Mouse (Mus musculus): ENCODE measurements at regions not wholly inside any gene's neighbourhood (a gene's known extent, or its start where the extent isn't known, plus 50 kb on each side); places are given as distances from the start of the nearest gene placed in this dataset.
"Not testable (repeated sequence)": the region's sequence is repeated elsewhere in the genome, so short reads cannot be mapped to it uniquely, and the experiment has no call there.

- Histone ChIP-seq H3K36me3 (ENCODE audit: control insufficient read depth, insufficient read depth, low read length) (no peaks in the 10 kb centered on the region), H3K27ac (replicated peaks; ENCODE audit: low read depth, low read length) (no peak overlapping the region), H3K27me3 (replicated peaks; ENCODE audit: control insufficient read depth, insufficient read depth, low read length) (no peaks in the 10 kb centered on the region), H3K4me1 (ENCODE audit: control insufficient read depth, insufficient read depth, low read length) (no peaks in the 10 kb centered on the region), H3K9me3 (ENCODE audit: control insufficient read depth, low read length) (no peaks in the 10 kb centered on the region), H3K9ac (ENCODE audit: low read depth, low read length) (no peak overlapping the region), H3K4me2 (ENCODE audit: low read depth, low read length) (no peak overlapping the region), H3K4me3 (ENCODE audit: low read depth, low read length) (no peak overlapping the region)
- ATAC-seq (ENCODE audit: low read depth) = no peak
- WGBS = 54% methylated on average over 1 of the region's 1 CpGs
- DNase-seq (ENCODE audit: low spot score) = no peak
Measured at GRCm38 (mm10) chr1:161663351-161663750, 124.9 kb downstream of the Fasl start.

- Histone ChIP-seq H3K4me3 (ENCODE audit: low read depth, low read length) (no peak overlapping the region), H3K36me3 (ENCODE audit: control insufficient read depth, insufficient read depth, low read length) (no peaks in the 10 kb centered on the region), H3K9me3 (ENCODE audit: control insufficient read depth, low read length) (no peaks in the 10 kb centered on the region), H3K27me3 (replicated peaks; ENCODE audit: control insufficient read depth, insufficient read depth, low read length) (no peaks in the 10 kb centered on the region), H3K4me2 (ENCODE audit: low read depth, low read length) (no peak overlapping the region), H3K9ac (ENCODE audit: low read depth, low read length) (no peak overlapping the region), H3K27ac (replicated peaks; ENCODE audit: low read depth, low read length) (no peak overlapping the region), H3K4me1 (ENCODE audit: control insufficient read depth, insufficient read depth, low read length) (no peaks in the 10 kb centered on the region)
- WGBS = 86% methylated on average over 2 of the region's 2 CpGs
- no peak for ATAC-seq (ENCODE audit: low read depth)
- no peak for DNase-seq (ENCODE audit: low spot score)
Measured at GRCm38 (mm10) chr1:161662241-161662640, 126.1 kb downstream of the Fasl start.

- ATAC-seq (ENCODE audit: low read depth) (no peak), DNase-seq (ENCODE audit: low spot score) (no peak)
- no peak overlapping the region for H3K9ac ChIP-seq (ENCODE audit: low read depth, low read length)
- no peaks in the 10 kb centered on the region for H3K9me3 ChIP-seq (ENCODE audit: control insufficient read depth, low read length)
- no peaks in the 10 kb centered on the region for H3K27me3 ChIP-seq (replicated peaks; ENCODE audit: control insufficient read depth, insufficient read depth, low read length)
- no peaks in the 10 kb centered on the region for H3K36me3 ChIP-seq (ENCODE audit: control insufficient read depth, insufficient read depth, low read length)
- no peak overlapping the region for H3K4me3 ChIP-seq (ENCODE audit: low read depth, low read length)
- 81% methylated on average over 1 of the region's 1 CpGs for WGBS
- H3K4me1 ChIP-seq (ENCODE audit: control insufficient read depth, insufficient read depth, low read length) = no peaks in the 10 kb centered on the region
- no peak overlapping the region for H3K4me2 ChIP-seq (ENCODE audit: low read depth, low read length)
- no peak overlapping the region for H3K27ac ChIP-seq (replicated peaks; ENCODE audit: low read depth, low read length)
Measured at GRCm38 (mm10) chr1:161657511-161657910, 130.8 kb downstream of the Fasl start.

- H3K36me3 ChIP-seq (ENCODE audit: control insufficient read depth, insufficient read depth, low read length) = no peaks in the 10 kb centered on the region
- no peak overlapping the region for H3K27ac ChIP-seq (replicated peaks; ENCODE audit: low read depth, low read length)
- WGBS = 55% methylated on average over 2 of the region's 2 CpGs
- DNase-seq (ENCODE audit: low spot score) (no peak), ATAC-seq (ENCODE audit: low read depth) (no peak)
- no peak overlapping the region for H3K4me2 ChIP-seq (ENCODE audit: low read depth, low read length)
- no peak overlapping the region for H3K9ac ChIP-seq (ENCODE audit: low read depth, low read length)
- H3K27me3 ChIP-seq (replicated peaks; ENCODE audit: control insufficient read depth, insufficient read depth, low read length) = no peaks in the 10 kb centered on the region
- H3K4me1 ChIP-seq (ENCODE audit: control insufficient read depth, insufficient read depth, low read length) = no peaks in the 10 kb centered on the region
- H3K9me3 ChIP-seq (ENCODE audit: control insufficient read depth, low read length) = no peaks in the 10 kb centered on the region
- no peak overlapping the region for H3K4me3 ChIP-seq (ENCODE audit: low read depth, low read length)
Measured at GRCm38 (mm10) chr1:161649387-161649786, 138.9 kb downstream of the Fasl start.

- 82% methylated on average over 5 of the region's 5 CpGs for WGBS
- H3K27ac ChIP-seq (replicated peaks; ENCODE audit: low read depth, low read length) = no peak overlapping the region
- H3K9ac ChIP-seq (ENCODE audit: low read depth, low read length) = no peak overlapping the region
- no peak for ATAC-seq (ENCODE audit: low read depth)
- no peaks in the 10 kb centered on the region for H3K4me1 ChIP-seq (ENCODE audit: control insufficient read depth, insufficient read depth, low read length)
- no peaks in the 10 kb centered on the region for H3K36me3 ChIP-seq (ENCODE audit: control insufficient read depth, insufficient read depth, low read length)
- no peaks in the 10 kb centered on the region for H3K9me3 ChIP-seq (ENCODE audit: control insufficient read depth, low read length)
- DNase-seq (ENCODE audit: low spot score) = no peak
- no peak overlapping the region for H3K4me3 ChIP-seq (ENCODE audit: low read depth, low read length)
- H3K4me2 ChIP-seq (ENCODE audit: low read depth, low read length) = no peak overlapping the region
- no peaks in the 10 kb centered on the region for H3K27me3 ChIP-seq (replicated peaks; ENCODE audit: control insufficient read depth, insufficient read depth, low read length)
Measured at GRCm38 (mm10) chr1:161632098-161632497, 137.6 kb downstream of the Tnfsf18 start.

GRCm38 (mm10) chr1:161621291-161621690 lies 126.8 kb downstream of the Tnfsf18 start:
- Histone ChIP-seq H3K4me3 (ENCODE audit: low read depth, low read length) (no peak overlapping the region), H3K27ac (replicated peaks; ENCODE audit: low read depth, low read length) (no peak overlapping the region), H3K27me3 (replicated peaks; ENCODE audit: control insufficient read depth, insufficient read depth, low read length) (no peaks in the 10 kb centered on the region), H3K4me2 (ENCODE audit: low read depth, low read length) (no peak overlapping the region), H3K36me3 (ENCODE audit: control insufficient read depth, insufficient read depth, low read length) (no peaks in the 10 kb centered on the region), H3K4me1 (ENCODE audit: control insufficient read depth, insufficient read depth, low read length) (no peaks in the 10 kb centered on the region), H3K9ac (ENCODE audit: low read depth, low read length) (no peak overlapping the region), H3K9me3 (ENCODE audit: control insufficient read depth, low read length) (no peaks in the 10 kb centered on the region)
- WGBS = 68% methylated on average over 6 of the region's 6 CpGs
- ATAC-seq (ENCODE audit: low read depth) (no peak), DNase-seq (ENCODE audit: low spot score) (peak; percentile 19)

GRCm38 (mm10) chr1:161614091-161614490 lies 119.6 kb downstream of the Tnfsf18 start:
- not testable (repeated sequence) for H3K4me2 ChIP-seq (ENCODE audit: low read depth, low read length); H3K36me3 ChIP-seq (ENCODE audit: control insufficient read depth, insufficient read depth, low read length); H3K27me3 ChIP-seq (replicated peaks; ENCODE audit: control insufficient read depth, insufficient read depth, low read length); H3K4me1 ChIP-seq (ENCODE audit: control insufficient read depth, insufficient read depth, low read length); DNase-seq (ENCODE audit: low spot score); H3K27ac ChIP-seq (replicated peaks; ENCODE audit: low read depth, low read length); H3K4me3 ChIP-seq (ENCODE audit: low read depth, low read length); H3K9ac ChIP-seq (ENCODE audit: low read depth, low read length); ATAC-seq (ENCODE audit: low read depth); H3K9me3 ChIP-seq (ENCODE audit: control insufficient read depth, low read length)
- 93% methylated on average over 6 of the region's 7 CpGs for WGBS

GRCm38 (mm10) chr1:161613658-161614057 lies 119.2 kb downstream of the Tnfsf18 start:
- not testable (repeated sequence) for H3K27me3 ChIP-seq (replicated peaks; ENCODE audit: control insufficient read depth, insufficient read depth, low read length); H3K9ac ChIP-seq (ENCODE audit: low read depth, low read length); H3K9me3 ChIP-seq (ENCODE audit: control insufficient read depth, low read length); H3K36me3 ChIP-seq (ENCODE audit: control insufficient read depth, insufficient read depth, low read length); ATAC-seq (ENCODE audit: low read depth); H3K4me2 ChIP-seq (ENCODE audit: low read depth, low read length); DNase-seq (ENCODE audit: low spot score); H3K4me3 ChIP-seq (ENCODE audit: low read depth, low read length); H3K4me1 ChIP-seq (ENCODE audit: control insufficient read depth, insufficient read depth, low read length); H3K27ac ChIP-seq (replicated peaks; ENCODE audit: low read depth, low read length)
- WGBS = 95% methylated on average over 10 of the region's 10 CpGs

- no peak overlapping the region for H3K4me3 ChIP-seq (ENCODE audit: low read depth, low read length)
- H3K36me3 ChIP-seq (ENCODE audit: control insufficient read depth, insufficient read depth, low read length) = no peaks in the 10 kb centered on the region
- no peaks in the 10 kb centered on the region for H3K9me3 ChIP-seq (ENCODE audit: control insufficient read depth, low read length)
- no peak overlapping the region for H3K9ac ChIP-seq (ENCODE audit: low read depth, low read length)
- DNase-seq (ENCODE audit: low spot score) (peak; percentile 56), ATAC-seq (ENCODE audit: low read depth) (no peak)
- H3K4me2 ChIP-seq (ENCODE audit: low read depth, low read length) = no peak overlapping the region
- no peaks in the 10 kb centered on the region for H3K27me3 ChIP-seq (replicated peaks; ENCODE audit: control insufficient read depth, insufficient read depth, low read length)
- 68% methylated on average over 4 of the region's 4 CpGs for WGBS
- no peaks in the 10 kb centered on the region for H3K4me1 ChIP-seq (ENCODE audit: control insufficient read depth, insufficient read depth, low read length)
- no peak overlapping the region for H3K27ac ChIP-seq (replicated peaks; ENCODE audit: low read depth, low read length)
Measured at GRCm38 (mm10) chr1:161607446-161607845, 113.0 kb downstream of the Tnfsf18 start.

Measured in embryonic facial prominence, embryonic 14.5 days (tissue).